Mouse (Mus musculus) frontal cortex, adult (tissue): ENCODE measurements around the gene Efhc1.
"Not testable (repeated sequence)": the region's sequence is repeated elsewhere in the genome, so short reads cannot be mapped to it uniquely, and the experiment has no call there.

ENCODE experiments used
- ATAC-seq: cut with Nextera tagmentation; 2 replicates; pipeline ENCODE4 v1.9.2; 2017; ENCODE audit warnings: mild to moderate bottlenecking, moderate library complexity, mixed read lengths; ENCODE audit not compliant: low TSS enrichment

Gene Efhc1

GRCm38 (mm10) chr1:20951300-20951763 lies at the start of gene Efhc1:
TSS of gene Efhc1 (plus strand) at chr1:20951626.
- ATAC-seq = peak; percentile 96

- ATAC-seq = peak; percentile 62
Measured at GRCm38 (mm10) chr1:20905501-20906127, 45.8 kb upstream of the Efhc1 start.

GRCm38 (mm10) chr1:20906128-20906515 lies 45.3 kb upstream of the Efhc1 start:
- ATAC-seq = peak; percentile 88

GRCm38 (mm10) chr1:20908541-20908940 lies 42.9 kb upstream of the Efhc1 start:
- peak; percentile 3; the same call in 1 of the 2 replicates for ATAC-seq

GRCm38 (mm10) chr1:20912115-20912514 lies 39.3 kb upstream of the Efhc1 start:
- ATAC-seq = no peak

- ATAC-seq = no peak
Measured at GRCm38 (mm10) chr1:20912527-20913171, 38.8 kb upstream of the Efhc1 start.

- ATAC-seq = no peak
Measured at GRCm38 (mm10) chr1:20914769-20915168, 36.7 kb upstream of the Efhc1 start.

GRCm38 (mm10) chr1:20915608-20916007 lies 35.8 kb upstream of the Efhc1 start:
- ATAC-seq = no peak

- no peak for ATAC-seq
Measured at GRCm38 (mm10) chr1:20917496-20918050, 33.9 kb upstream of the Efhc1 start.

- ATAC-seq = no peak
Measured at GRCm38 (mm10) chr1:20919728-20920127, 31.7 kb upstream of the Efhc1 start.

GRCm38 (mm10) chr1:20921081-20921528 lies 30.3 kb upstream of the Efhc1 start:
- ATAC-seq = peak; percentile 43

GRCm38 (mm10) chr1:20922612-20923399 lies 28.6 kb upstream of the Efhc1 start:
- ATAC-seq = peak; percentile 50

GRCm38 (mm10) chr1:20925324-20925723 lies 26.1 kb upstream of the Efhc1 start:
- ATAC-seq = not testable (repeated sequence)

- ATAC-seq = no peak
Measured at GRCm38 (mm10) chr1:20925926-20926325, 25.5 kb upstream of the Efhc1 start.

- ATAC-seq = no peak
Measured at GRCm38 (mm10) chr1:20926376-20926775, 25.1 kb upstream of the Efhc1 start.

- ATAC-seq = no peak
Measured at GRCm38 (mm10) chr1:20928487-20928886, 22.9 kb upstream of the Efhc1 start.

GRCm38 (mm10) chr1:20933457-20933856 lies 18.0 kb upstream of the Efhc1 start:
- peak; percentile 95 for ATAC-seq

GRCm38 (mm10) chr1:20935106-20935505 lies 16.3 kb upstream of the Efhc1 start:
- ATAC-seq = no peak

- peak; percentile 74 for ATAC-seq
Measured at GRCm38 (mm10) chr1:20939046-20939445, 12.4 kb upstream of the Efhc1 start.

GRCm38 (mm10) chr1:20940151-20940550 lies 11.3 kb upstream of the Efhc1 start:
- ATAC-seq = no peak

- ATAC-seq = peak; percentile 74
Measured at GRCm38 (mm10) chr1:20941322-20941721, 10.1 kb upstream of the Efhc1 start.

- no peak; the same call in 1 of the 2 replicates for ATAC-seq
Measured at GRCm38 (mm10) chr1:20941857-20942256, 9.6 kb upstream of the Efhc1 start.
